Mouse (Mus musculus): Measurements from ENCODE around the gene Fmnl1. TPM values are rescaled to one million over a fixed set of nuclear protein-coding genes. Genes with fewer than 3 reads are reported as not detected.

The Fmnl1 gene
- total RNA-seq, 2 experiments from 2014 or later, result 12.4 to 20.9 TPM

DNA sequence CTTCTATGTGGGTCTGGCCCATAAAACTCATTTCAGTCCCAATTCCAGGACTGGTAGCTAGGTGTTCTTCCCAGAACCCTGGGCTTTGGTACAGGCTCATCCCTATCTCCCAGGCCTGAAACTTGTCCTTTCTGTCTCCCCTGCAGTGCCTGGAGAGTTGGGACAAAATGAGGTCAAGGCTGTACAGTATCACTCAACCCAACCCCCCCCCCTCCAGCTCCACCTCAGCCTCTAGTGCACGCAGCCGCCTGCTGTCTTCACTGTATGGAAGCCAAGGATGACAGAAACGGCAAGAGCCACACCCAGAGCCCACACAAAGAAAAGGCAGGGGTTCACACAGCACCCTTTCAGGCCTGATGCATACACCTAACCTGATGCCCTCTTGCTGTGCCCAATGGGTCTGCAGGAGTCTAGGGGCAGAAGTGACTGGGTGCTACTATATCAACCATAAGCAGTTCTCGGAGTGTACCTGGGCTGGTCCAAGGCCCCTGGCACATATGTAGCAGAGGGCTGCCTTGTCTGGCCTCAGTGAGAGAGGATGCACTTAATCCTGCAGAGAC is 75.9 kb downstream of the Fmnl1 start:
- no peak for DNase-seq
- intact Hi-C loops (cut with DNase I), result loop anchor here (2.0 kb wide), 1 partner anchor 20 kb away; the partner anchor contains the start of gene Map3k14

DNA sequence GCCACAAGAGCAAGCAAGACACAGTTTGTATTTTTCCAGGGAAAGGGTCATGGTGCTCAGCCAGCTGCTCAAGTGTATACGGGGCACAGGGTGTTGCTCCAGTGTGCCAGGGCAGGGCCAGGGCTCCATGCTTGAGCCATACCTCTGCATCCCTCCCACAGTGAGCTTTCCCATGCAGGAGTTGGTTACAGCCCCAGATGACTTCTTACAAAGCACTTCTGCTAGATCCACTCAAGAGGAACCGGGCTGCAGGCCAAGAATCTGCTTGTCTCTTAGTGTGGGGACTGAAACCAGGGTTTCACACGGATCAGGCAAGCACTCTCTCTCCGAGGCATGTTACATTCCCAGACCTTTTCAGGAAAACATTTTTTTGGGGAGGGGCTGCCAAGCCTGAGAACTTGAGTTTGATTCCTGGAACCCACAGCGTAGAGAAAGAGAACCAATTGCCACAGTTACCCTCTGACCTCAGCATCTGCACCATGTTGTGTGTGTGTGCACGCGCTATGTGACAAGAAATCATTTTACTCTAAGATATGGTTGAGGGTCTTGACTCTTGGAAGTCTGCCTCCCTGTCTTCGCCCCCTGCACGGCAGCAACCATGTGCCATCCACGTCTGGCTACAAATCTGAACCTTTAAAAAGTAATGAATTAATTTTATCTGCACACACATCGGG is 76.7 kb downstream of the Fmnl1 start:
- intact Hi-C loops (cut with DNase I), result loop anchor here (2.0 kb wide), 1 partner anchor 19 kb away; the partner anchor contains the start of gene Map3k14
- DNase-seq, result peak; percentile 81

Other genes with a start within 250 kb of the Fmnl1 start
- gene Kif18b, start 246.0 kb upstream of the Fmnl1 start, total RNA-seq (2021), result under 1 TPM; 0.42 to 0.79 TPM
- not detected for gene C1ql1, start 224.4 kb upstream of the Fmnl1 start, total RNA-seq (2021)
- gene Nmt1, start 142.9 kb upstream of the Fmnl1 start, total RNA-seq (2021), result 10 to 100 TPM; 65.2 to 68.7 TPM
- gene Dcakd, start 142.8 kb upstream of the Fmnl1 start, total RNA-seq (2021), result 10 to 100 TPM; 70.4 to 81.3 TPM
- gene Plcd3, start 69.4 kb upstream of the Fmnl1 start, total RNA-seq (2021), result 10 to 100 TPM; 16.1 to 18.3 TPM
- 10 to 100 TPM; 37.4 to 41.4 TPM for gene Acbd4, start 69.4 kb upstream of the Fmnl1 start, total RNA-seq (2021)
- gene Hexim1, start 54.9 kb upstream of the Fmnl1 start, total RNA-seq (2021), result 10 to 100 TPM; 18.0 to 20.5 TPM
- 1 to 10 TPM; 2.0 to 2.1 TPM for gene Hexim2, start 38.7 kb upstream of the Fmnl1 start, total RNA-seq (2021)
- gene 1700023F06Rik, start 37.5 kb downstream of the Fmnl1 start, total RNA-seq (2021), result not detected
- gene Spata32, start 47.3 kb downstream of the Fmnl1 start, total RNA-seq (2021), result not detected
- 1 to 10 TPM; 3.3 to 3.8 TPM for gene Map3k14, start 96.4 kb downstream of the Fmnl1 start, total RNA-seq (2021)
- gene Arhgap27, start 192.6 kb downstream of the Fmnl1 start, total RNA-seq (2021), result 10 to 100 TPM; 16.3 to 17.6 TPM
- gene Plekhm1, start 241.6 kb downstream of the Fmnl1 start, total RNA-seq (2021), result 10 to 100 TPM; 11.9 to 12.9 TPM